Mouse (Mus musculus) CH12.LX (cell line): ENCODE measurements around the gene Spryd4. TPM values are rescaled to one million over a fixed set of nuclear protein-coding genes. Genes with fewer than 3 reads are reported as not detected.

ENCODE experiments used
- DNase-seq: peaks from one replicate; pipeline ENCODE4 v3.0.0-alpha.2; 2013; ENCODE audit errors: extremely low read depth
- H3K27ac ChIP-seq: 2 replicates; pipeline ENCODE4 v1.5.1; 2012; ENCODE audit warnings: low read depth, mild to moderate bottlenecking, control low read depth, moderate library complexity; ENCODE audit not compliant: insufficient read depth
- H3K27me3 ChIP-seq: replicated peaks from 2 replicates; pipeline ENCODE3; 2012; ENCODE audit warnings: inconsistent platforms
- H3K36me3 ChIP-seq, 2 experiments: replicated peaks in 1 of 2; 2 replicates each; pipeline versions ENCODE3 to v1.6.1; 2012; ENCODE audit warnings: inconsistent platforms in 1 of 2, low read length in 1 of 2, mild to moderate bottlenecking in 1 of 2, mixed read lengths in 1 of 2, moderate library complexity in 1 of 2; ENCODE audit not compliant: control insufficient read depth in 1 of 2, insufficient read depth in 1 of 2
- H3K4me1 ChIP-seq, 2 experiments: 2 replicates each; pipeline ENCODE4 v1.6.1; 2012; ENCODE audit warnings: inconsistent platforms in 1 of 2, moderate library complexity in 1 of 2; ENCODE audit not compliant: insufficient read depth in 2 of 2, control insufficient read depth in 1 of 2
- H3K4me2 ChIP-seq: 2 replicates; pipeline ENCODE4 v1.6.1; 2012; ENCODE audit warnings: low read depth, mild to moderate bottlenecking, control low read depth; ENCODE audit not compliant: poor library complexity, insufficient read depth, severe bottlenecking
- H3K4me3 ChIP-seq, 3 experiments: fragments of 150-350 bp in 1 of 3; sonication (generic) in 1 of 3; replicated peaks in 1 of 3; 2 replicates each; pipeline versions ENCODE3 to v1.5.1; 2011 to 2012; ENCODE audit warnings: low read depth in 2 of 3, low read length in 2 of 3, mild to moderate bottlenecking in 2 of 3, moderate library complexity in 2 of 3, control low read depth in 1 of 3, improper control_type of control experiment in 1 of 3, inconsistent platforms in 1 of 3, mixed read lengths in 1 of 3; ENCODE audit not compliant: poor library complexity in 1 of 3
- H3K79me2 ChIP-seq: replicated peaks from 2 replicates; pipeline ENCODE4 v1.6.1; 2012; ENCODE audit warnings: mild to moderate bottlenecking, moderate library complexity; ENCODE audit not compliant: control insufficient read depth, poor library complexity, insufficient read depth, severe bottlenecking; ENCODE audit errors: extremely low read depth
- H3K9ac ChIP-seq: 2 replicates; pipeline ENCODE4 v1.6.1; 2012; ENCODE audit warnings: low read depth, mild to moderate bottlenecking, control low read depth, moderate library complexity; ENCODE audit not compliant: insufficient read depth
- H3K9me3 ChIP-seq: replicated peaks from 2 replicates; pipeline ENCODE3; 2012; ENCODE audit warnings: low read length, inconsistent platforms, mixed read lengths
- CHD1 ChIP-seq: IDR thresholded peaks from 2 replicates; pipeline ENCODE4 v1.6.1; 2012; ENCODE audit warnings: low read depth, low read length, improper control_type of control experiment, inconsistent platforms
- CTCF ChIP-seq, 2 experiments: IDR thresholded peaks in 1 of 2; conservative IDR thresholded peaks in 1 of 2; 2 replicates each; pipeline ENCODE4 v1.5.1; 2011 to 2012; ENCODE audit warnings: low read depth in 2 of 2, low read length in 2 of 2, improper control_type of control experiment in 1 of 2, inconsistent platforms in 1 of 2, mild to moderate bottlenecking in 1 of 2, moderate library complexity in 1 of 2
- E2F4 ChIP-seq: IDR thresholded peaks from 2 replicates; pipeline ENCODE4 v1.6.1; 2011; ENCODE audit warnings: low read depth, low read length, improper control_type of control experiment; ENCODE audit not compliant: insufficient replicate concordance
- ETS1 ChIP-seq: conservative IDR thresholded peaks from 2 replicates; pipeline ENCODE4 v1.6.1; 2012; ENCODE audit warnings: low read depth, mild to moderate bottlenecking, inconsistent platforms, low read length, improper control_type of control experiment, moderate library complexity
- MAFK ChIP-seq: IDR thresholded peaks from 2 replicates; pipeline ENCODE4 v1.6.1; 2011; ENCODE audit warnings: low read length, improper control_type of control experiment; ENCODE audit not compliant: insufficient replicate concordance
- MAX ChIP-seq: IDR thresholded peaks from 2 replicates; pipeline ENCODE4 v1.6.1; 2011; ENCODE audit warnings: low read length, improper control_type of control experiment
- MYC ChIP-seq: IDR thresholded peaks from 2 replicates; pipeline ENCODE4 v1.6.1; 2011; ENCODE audit warnings: low read depth, mild to moderate bottlenecking, improper control_type of control experiment, low read length
- NELFE ChIP-seq: IDR thresholded peaks from 2 replicates; pipeline ENCODE4 v1.6.1; 2011; ENCODE audit warnings: low read depth, low read length, improper control_type of control experiment
- POLR2AphosphoS2 ChIP-seq: IDR thresholded peaks from 2 replicates; pipeline ENCODE4 v1.6.1; 2011; ENCODE audit warnings: low read depth, low read length, improper control_type of control experiment
- RAD21 ChIP-seq: IDR thresholded peaks from 2 replicates; pipeline ENCODE4 v1.6.1; 2011; ENCODE audit warnings: low read depth, mild to moderate bottlenecking, low read length, improper control_type of control experiment, moderate library complexity
- SIN3A ChIP-seq: IDR thresholded peaks from 2 replicates; pipeline ENCODE4 v1.6.1; 2012; ENCODE audit warnings: low read length, improper control_type of control experiment, inconsistent platforms
- SMC3 ChIP-seq: IDR thresholded peaks from 2 replicates; pipeline ENCODE4 v1.6.1; 2011; ENCODE audit warnings: low read depth, low read length, improper control_type of control experiment
- TCF12 ChIP-seq: IDR thresholded peaks from 2 replicates; pipeline ENCODE4 v1.6.1; 2014; ENCODE audit warnings: low read depth, mild to moderate bottlenecking, inconsistent platforms, low read length, improper control_type of control experiment
- USF2 ChIP-seq: conservative IDR thresholded peaks from 2 replicates; pipeline ENCODE4 v1.6.1; 2011; ENCODE audit warnings: low read depth, low read length, improper control_type of control experiment
- ZMIZ1 ChIP-seq: IDR thresholded peaks from 2 replicates; pipeline ENCODE4 v1.6.1; 2012; ENCODE audit warnings: low read depth, mild to moderate bottlenecking, inconsistent platforms, low read length, improper control_type of control experiment
- dilution Hi-C: fragments of 300-500 bp; cut with MboI; formaldehyde crosslinking; loops from 2 replicates; pipeline ENCODE4 v1.14.3; 2020; ENCODE audit warnings: low sequenced_read_pairs; ENCODE audit not compliant: extremely low pct_unique_long_range_greater_than_20kb, extremely low pct_ligation_motif_present
- in situ Hi-C: fragments of 300-500 bp; cut with MboI; formaldehyde crosslinking; loops from 3 replicates; pipeline ENCODE4 v1.14.3; 2019; ENCODE audit warnings: low sequenced_read_pairs, low pct_ligation_motif_present, low pct_unique_long_range_greater_than_20kb, mixed read lengths
- polyA plus RNA-seq: library from polyadenylated mRNA; unstranded; fragments of >175 nt; gene quantifications from 2 replicates; pipeline ENCODE4 v1.2.1, GENCODE M21; 2012; ENCODE audit warnings: low read depth; ENCODE audit not compliant: insufficient read length
- total RNA-seq, 2 experiments: library from RNA; depleted of rRNA; stranded (reverse); fragments of 300-350 nt in 1 of 2; fragments of >200 nt in 1 of 2; gene quantifications; 2 replicates each; pipeline ENCODE4 v1.2.3; 2012 to 2014

Gene Spryd4
- total and polyA plus RNA-seq, 3 experiments, result 24.2 to 50.2 (median 38.6) TPM

- H3K4me1 ChIP-seq, result peaks cover 22 to 45% of the 10 kb centered on the region in 2 experiments
- no peaks in the 10 kb centered on the region for H3K9me3 ChIP-seq
- no peak overlapping the region for H3K4me3 ChIP-seq
- in situ Hi-C loops, result no loop called here
- no peak overlapping the region for H3K9ac ChIP-seq
- H3K79me2 ChIP-seq, result no peaks in the 10 kb centered on the region
- H3K27me3 ChIP-seq, result no peaks in the 10 kb centered on the region
- H3K36me3 ChIP-seq, result peaks cover 17 to 36% of the 10 kb centered on the region in 2 experiments
- no peak overlapping the region for H3K27ac ChIP-seq
- dilution Hi-C loops, result no loop called here
- no peak for DNase-seq
- H3K4me2 ChIP-seq, result no peak overlapping the region
- TF ChIP-seq USF2 (no peak), ETS1 (no peak), TCF12 (no peak), MAX (no peak), MAFK (no peak), SIN3A (no peak), CHD1 (no peak), MYC (no peak)
These were observed 44.3 kb upstream of the Spryd4 start for GRCm38 (mm10) chr10:128255925-128256324.

GRCm38 (mm10) chr10:128253677-128254255 lies 42.2 kb upstream of the Spryd4 start, which contains the start of gene Apon:
Apon (plus strand) TSS chr10:128254096.
- in situ Hi-C loops, result loop anchor here (5.0 kb wide), 1 partner anchor 34 kb away; no protein-coding TSS in a partner anchor
- TF ChIP-seq E2F4, result no peak
- peak; percentile 50; the same call in 1 of the 2 replicates for TF ChIP-seq POLR2AphosphoS2
- H3K9me3 ChIP-seq, result no peaks in the 10 kb centered on the region
- no peak within 1 kb of the TSS for H3K27ac ChIP-seq
- H3K9ac ChIP-seq, result no peak within 1 kb of the TSS
- no peak within 1 kb of the TSS for H3K4me2 ChIP-seq
- dilution Hi-C loops, result no loop called here
- no peaks in the 10 kb centered on the region for H3K27me3 ChIP-seq
- H3K36me3 ChIP-seq, result peaks cover 35 to 58% of the 10 kb centered on the region in 2 experiments
- H3K4me3 ChIP-seq, result no peak within 1 kb of the TSS
- DNase-seq, result no peak
- H3K4me1 ChIP-seq, result peaks cover 13 to 26% of the 10 kb centered on the region in 2 experiments
- no peaks in the 10 kb centered on the region for H3K79me2 ChIP-seq

GRCm38 (mm10) chr10:128250565-128250964 lies 39.0 kb upstream of the Spryd4 start:
- dilution Hi-C loops, result no loop called here
- peaks cover 66 to 89% of the 10 kb centered on the region in 2 experiments for H3K36me3 ChIP-seq
- in situ Hi-C loops, result loop anchor here (5.0 kb wide), 1 partner anchor 37 kb away; no protein-coding TSS in a partner anchor

More at GRCm38 (mm10) chr10:128250565-128250964, 39.0 kb upstream of the Spryd4 start:
- Histone ChIP-seq H3K79me2 (no peaks in the 10 kb centered on the region), H3K4me1 (no peaks in the 10 kb centered on the region), H3K9me3 (no peaks in the 10 kb centered on the region), H3K27ac (no peak overlapping the region), H3K9ac (no peak overlapping the region), H3K4me2 (no peak overlapping the region), H3K27me3 (no peaks in the 10 kb centered on the region), H3K4me3 (no peak overlapping the region)
- no peak for DNase-seq
- TF ChIP-seq SIN3A (no peak), RAD21 (no peak), ETS1 (no peak), TCF12 (no peak), SMC3 (no peak), ZMIZ1 (no peak), NELFE (no peak), CTCF (conservative IDR thresholded peaks at IDR 0.05 in 1 of 2, IDR thresholded peaks at IDR 0.05 in 1 of 2; ENCODE audit: low read depth in 2 of 2, low read length in 2 of 2) (no peak)
